Mouse (Mus musculus): ENCODE data around the gene Il17c.

Il17c gene

DNA sequence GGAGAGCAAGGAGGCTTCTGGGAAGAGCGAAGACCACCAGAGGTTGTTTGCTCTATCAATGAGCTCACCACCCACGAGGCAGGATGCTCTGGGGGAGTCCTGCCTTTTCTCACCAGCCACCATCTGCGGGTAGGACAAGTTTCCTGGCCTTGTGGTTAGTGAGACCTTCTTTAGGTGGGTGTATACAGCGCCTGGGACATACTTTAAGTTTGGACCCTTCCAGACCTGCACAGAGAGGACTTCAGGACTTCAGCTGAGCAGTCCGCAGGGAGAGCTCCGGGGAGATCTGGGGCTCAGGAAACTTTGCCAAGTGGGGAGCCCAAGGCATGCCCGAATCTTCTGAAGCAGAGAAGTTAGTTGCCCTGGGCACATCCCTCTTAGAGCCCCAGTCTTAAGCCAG is 38.2 kb downstream of the Il17c start:
- no peak for DNase-seq (ENCODE audit: low spot score)

DNA sequence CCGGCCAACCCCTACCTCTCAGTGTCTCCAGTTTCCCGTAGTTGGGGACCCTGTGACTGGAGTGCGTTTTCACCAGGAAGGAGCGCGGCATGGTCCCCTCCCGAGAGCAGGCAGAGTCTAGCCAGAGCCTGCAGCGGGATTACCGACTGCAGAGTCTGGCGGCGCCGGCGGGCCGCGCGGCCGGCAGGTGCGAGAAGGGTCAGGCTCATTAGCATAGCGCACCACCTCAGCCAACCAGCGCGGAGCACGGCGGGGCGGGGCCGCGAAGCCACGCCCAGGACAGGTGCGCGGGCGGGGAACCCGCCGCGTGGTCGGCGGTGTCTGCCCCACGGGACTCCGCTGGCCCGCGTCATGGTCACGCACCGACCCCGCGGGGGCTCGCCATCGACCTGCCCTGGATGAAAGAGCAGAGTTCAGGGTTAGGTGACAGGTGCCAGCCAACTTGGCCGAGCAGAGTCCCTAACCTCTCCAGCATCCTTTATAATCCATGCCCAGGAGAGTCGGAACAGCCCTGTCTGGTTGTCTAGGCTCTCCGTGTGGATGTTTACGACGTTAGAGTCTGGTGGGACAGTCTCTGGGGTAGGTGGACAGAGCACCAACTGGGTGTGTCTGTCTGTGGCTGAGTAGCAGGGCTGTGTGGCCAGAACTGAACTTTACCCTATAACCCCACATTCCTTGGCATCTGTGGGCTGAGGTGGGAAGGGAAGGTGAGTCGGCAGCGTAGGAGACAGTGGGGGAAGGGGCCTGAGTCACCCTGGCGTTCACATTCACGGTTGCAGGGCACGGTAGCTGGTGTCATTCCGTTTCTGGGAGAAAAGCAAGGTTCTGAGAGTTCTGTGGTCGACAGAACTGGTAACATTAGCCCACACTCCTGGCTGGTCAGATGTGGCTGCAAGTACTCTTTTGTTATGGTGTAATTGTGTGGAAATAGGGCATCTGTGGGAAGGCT is 39.0 kb downstream of the Il17c start, which contains the start of gene Snai3:
Snai3 (minus strand) TSS at position 210 of the 949 bp plus-strand sequence.
- no peak for DNase-seq (ENCODE audit: low spot score)

DNA sequence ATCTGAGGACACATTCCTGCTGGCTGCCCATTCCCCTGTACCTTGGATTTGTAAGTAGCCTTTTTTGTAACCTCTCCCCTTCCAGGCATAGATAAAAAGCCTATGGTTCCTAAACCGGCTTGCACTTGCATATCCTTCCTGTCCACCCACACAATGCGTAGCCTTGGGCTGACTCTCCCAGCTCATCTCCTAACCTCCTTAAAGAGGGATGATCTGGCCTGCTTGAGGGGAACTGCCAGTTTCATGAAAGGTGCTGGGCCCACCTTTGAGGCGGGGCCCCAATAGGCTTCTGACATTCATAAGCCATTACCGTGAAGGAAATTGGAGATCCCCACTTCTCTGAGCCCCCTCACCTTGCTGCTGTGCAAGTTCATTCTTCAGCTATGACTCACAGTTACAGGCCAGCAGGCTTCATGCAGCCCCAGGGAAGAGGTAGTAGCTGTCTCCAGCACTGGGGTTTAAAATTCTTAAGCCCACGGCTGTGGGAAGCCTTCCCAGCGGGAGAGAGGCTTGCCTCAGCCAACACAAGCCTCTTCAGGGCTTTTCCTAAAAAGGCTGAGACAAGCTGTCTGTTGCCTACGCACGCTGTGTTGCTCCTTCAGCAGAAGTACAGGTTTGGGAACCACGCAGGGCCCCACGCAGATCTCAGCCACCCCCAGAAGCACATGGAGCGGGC is 39.8 kb downstream of the Il17c start:
- no peak for DNase-seq (ENCODE audit: low spot score)

DNA sequence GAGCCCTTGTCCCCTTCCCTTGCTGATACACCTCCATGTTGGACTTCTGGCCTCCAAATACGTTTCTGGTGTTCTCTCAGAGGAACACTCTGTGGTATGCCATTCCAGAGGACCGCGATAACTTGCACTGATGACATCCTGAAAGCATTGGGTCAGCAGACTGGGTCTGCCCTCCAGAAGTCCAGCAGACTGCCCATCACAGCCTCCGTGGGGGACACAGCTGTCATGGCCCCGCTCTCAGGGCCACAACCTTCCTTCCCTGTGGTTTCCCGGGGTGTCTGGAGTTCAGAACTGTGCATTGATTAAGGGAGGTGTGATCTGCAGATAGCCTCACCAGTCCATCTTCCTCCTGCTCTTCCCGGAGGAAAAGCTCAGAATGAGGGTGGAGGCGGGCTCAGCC is 40.7 kb downstream of the Il17c start:
- no peak for DNase-seq (ENCODE audit: low spot score)

DNA sequence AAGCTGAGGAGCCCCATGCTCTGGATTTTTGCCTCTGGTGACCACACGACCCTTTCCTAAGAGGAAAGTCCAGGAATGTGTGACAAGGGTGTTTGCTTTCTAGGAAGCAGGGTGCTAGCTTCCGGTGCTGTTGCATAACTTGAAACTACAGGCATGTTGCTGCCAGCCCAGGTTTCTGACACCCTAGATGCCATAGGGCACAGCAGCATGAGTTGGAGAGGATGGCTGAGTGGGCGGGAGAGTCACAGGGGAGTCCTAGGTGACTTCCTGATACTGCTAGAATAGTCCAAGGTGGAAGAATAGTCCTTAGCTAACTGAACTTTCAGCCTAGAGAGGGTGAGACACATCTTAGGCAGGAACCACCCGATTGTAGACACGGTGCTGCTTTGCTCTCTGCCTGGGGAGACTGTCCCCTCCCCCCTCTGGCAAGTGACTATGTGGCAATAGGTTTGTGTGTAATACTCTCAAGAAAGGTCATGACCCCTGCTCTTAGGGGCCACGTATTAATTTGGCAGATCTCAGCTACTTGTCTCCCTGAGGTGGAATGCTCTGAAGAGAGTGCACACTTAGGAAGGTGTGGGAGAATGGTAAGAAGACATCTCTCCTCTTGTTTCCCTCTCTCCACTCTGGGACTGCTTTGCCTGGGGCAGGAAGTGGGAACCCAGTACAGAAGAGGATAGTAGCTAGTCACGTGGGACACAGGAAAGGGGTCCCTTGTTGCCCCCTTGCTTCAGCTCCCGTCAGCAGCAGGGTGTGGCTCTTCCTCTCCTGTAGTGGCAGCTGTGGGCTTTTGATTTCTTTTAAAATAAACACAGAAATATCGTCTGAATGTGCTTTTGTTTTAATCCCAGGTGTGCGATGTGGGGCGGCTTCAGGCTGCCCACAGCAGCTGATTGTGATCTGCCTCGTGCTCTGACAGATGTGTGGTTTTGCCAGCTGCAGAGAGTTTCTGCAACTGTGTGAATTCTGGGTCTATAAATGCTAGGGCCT is 42.1 kb downstream of the Il17c start:
- no peak for DNase-seq (ENCODE audit: low spot score)

DNA sequence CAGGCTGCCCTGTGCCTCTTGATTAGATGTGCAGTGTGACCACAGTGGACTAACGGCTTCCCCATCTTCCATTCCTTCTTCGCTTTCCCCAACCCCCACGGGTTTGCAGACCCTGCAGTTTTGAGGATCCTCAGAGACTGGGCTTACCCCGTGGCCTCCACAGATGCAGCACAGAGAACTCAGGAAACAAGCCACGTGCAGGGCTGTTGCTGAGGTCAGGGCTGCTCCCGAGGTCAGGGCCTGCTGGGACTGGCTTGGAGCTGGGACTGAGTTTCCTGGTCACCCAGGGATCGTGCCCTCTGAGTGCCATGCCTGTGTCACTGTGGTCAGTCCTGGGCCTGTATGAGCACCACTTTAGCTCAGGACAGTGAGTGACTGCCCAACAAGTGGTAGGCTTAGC is 43.2 kb downstream of the Il17c start:
- no peak for DNase-seq (ENCODE audit: low spot score)

DNA sequence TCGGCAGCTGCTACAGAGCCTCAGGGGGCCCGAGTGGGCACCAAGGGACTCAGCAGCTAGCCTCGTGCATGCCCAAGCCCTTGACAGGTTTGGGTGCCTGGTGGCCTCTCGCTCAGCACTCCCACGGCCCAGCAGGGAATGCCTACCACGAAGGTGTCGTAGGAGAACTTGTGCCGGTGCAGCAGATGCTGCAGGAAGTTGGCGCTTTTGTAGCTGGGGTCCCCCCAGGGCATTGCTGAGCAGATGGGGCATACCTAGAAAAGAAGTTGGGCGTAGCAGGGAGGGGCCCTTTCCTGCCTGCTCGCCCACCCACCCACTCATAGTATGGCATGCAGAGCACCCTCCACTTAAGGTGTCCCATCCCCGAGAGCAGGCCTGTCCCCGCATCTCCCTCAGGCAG is 46.0 kb downstream of the Il17c start:
- DNase-seq (ENCODE audit: low spot score), result no peak

DNA sequence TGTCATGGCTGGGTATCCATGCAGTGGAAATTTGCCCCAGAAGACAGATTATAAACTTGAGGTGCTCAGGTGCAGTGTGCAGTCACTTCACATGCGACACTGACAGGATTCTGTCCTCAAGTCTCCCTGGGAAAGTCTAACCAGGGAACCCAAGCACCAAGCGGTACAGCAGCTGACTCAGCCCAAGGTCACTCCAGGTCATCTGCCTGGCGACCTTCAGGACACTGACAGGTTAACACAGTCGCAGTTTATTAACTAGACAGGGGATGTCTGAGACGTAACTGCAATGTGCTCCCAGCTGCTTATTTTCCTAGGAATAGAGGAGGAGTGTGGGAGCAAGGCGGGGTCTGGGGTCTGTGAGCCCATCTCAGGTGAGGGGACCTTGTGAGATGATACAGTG is 47.6 kb downstream of the Il17c start:
- no peak for DNase-seq (ENCODE audit: low spot score)

DNA sequence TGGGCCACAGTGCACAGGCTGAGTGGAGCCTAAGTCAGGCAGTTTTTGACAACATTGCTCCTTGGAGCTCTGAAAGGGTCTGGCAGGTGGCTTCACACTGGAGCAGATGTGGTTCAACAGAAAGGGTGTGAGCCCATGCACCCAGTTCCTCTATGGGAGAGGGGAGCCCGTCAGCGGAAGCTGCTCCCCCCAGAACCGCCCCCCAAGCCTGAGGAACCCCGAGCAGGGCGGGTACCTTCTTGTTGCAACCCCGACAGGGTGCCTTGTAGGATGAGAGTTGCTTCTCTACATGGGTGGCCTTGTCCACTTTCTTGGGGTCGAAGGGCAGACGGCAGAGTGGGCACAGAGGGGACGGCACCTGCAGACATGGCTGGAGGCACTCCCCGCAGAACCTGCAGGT is 48.1 kb downstream of the Il17c start:
- no peak for DNase-seq (ENCODE audit: low spot score)

DNA sequence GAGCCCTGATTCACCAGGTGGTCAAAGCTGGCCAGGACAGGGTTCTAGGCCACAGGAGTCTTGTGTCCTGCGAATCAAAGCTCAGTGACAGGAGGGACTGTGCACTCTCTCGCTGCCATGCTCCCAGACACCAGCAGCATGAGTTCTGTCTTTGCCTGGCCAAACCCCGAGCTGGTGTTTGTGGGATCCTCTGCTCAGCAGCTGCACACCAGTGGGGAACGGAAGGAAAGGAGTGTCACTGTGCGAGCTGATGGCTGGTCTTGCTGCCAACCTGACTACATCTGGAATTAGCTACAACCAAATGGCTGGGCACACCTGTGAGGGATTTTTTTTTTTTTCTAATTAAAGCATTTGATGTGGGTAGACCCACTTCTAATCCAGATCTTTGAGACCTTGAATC is 48.9 kb downstream of the Il17c start:
- DNase-seq (ENCODE audit: low spot score), result no peak
